Mouse (Mus musculus): ENCODE results near the gene Shbg.

Shbg gene

GRCm38 (mm10) chr11:69565131-69565530, 52.6 kb downstream of the Shbg start:
- in situ Hi-C loops (cut with MboI, MseI), result no loop called here
